Mouse (Mus musculus) embryo, embryonic 10 days (tissue): ENCODE results near the gene Ctsz.

Experiments used
- DNase-seq: peaks from one replicate; pipeline ENCODE4 v3.0.0-alpha.2; 2015; ENCODE audit warnings: low spot score

The Ctsz gene

GRCm38 (mm10) chr2:174393383-174393782 lies 45.5 kb downstream of the Ctsz start:
- no peak for DNase-seq

- DNase-seq: no peak
Measured at GRCm38 (mm10) chr2:174392554-174392953, 46.3 kb downstream of the Ctsz start.

GRCm38 (mm10) chr2:174391936-174392335 lies 46.9 kb downstream of the Ctsz start:
- DNase-seq: no peak

- DNase-seq: no peak
Measured at GRCm38 (mm10) chr2:174381021-174381420, 57.8 kb downstream of the Ctsz start.
